Mouse (Mus musculus) liver, embryonic 14.5 days (tissue): ENCODE data around the gene Krt8. TPM values are rescaled to one million over a fixed set of nuclear protein-coding genes. Genes with fewer than 3 reads are reported as not detected.

Experiments
- ATAC-seq: fragments of 200-750 bp; cut with Nextera tagmentation; 2 replicates; pipeline ENCODE4 v1.8.0; 2017; ENCODE audit warnings: moderate number of reproducible peaks, mild to moderate bottlenecking, moderate library complexity; ENCODE audit not compliant: insufficient read depth
- DNase-seq, 3 experiments: peaks; one replicate each; pipeline ENCODE4 v3.0.0-alpha.2; 2012 to 2013; ENCODE audit warnings: low read depth in 3 of 3, low spot score in 3 of 3
- H3K27ac ChIP-seq: fragments of 300-500 bp; sonication (generic); 2 replicates; pipeline ENCODE4 v1.5.1; 2014; ENCODE audit warnings: moderate library complexity, mild to moderate bottlenecking, control low read depth, inconsistent platforms
- H3K27me3 ChIP-seq: fragments of 300-500 bp; sonication (generic); 2 replicates; pipeline ENCODE4 v1.6.1; 2014; ENCODE audit warnings: mild to moderate bottlenecking, low read length, moderate library complexity; ENCODE audit not compliant: control insufficient read depth, insufficient read depth
- H3K36me3 ChIP-seq: fragments of 300-500 bp; sonication (generic); replicated peaks from 2 replicates; pipeline ENCODE4 v1.6.1; 2014; ENCODE audit warnings: low read depth; ENCODE audit not compliant: control insufficient read depth, insufficient read depth
- H3K4me1 ChIP-seq, 2 experiments: fragments of 200-500 bp in 1 of 2; fragments of 300-500 bp in 1 of 2; sonication (generic) in 1 of 2; replicated peaks; 2 replicates each; pipeline ENCODE4 v1.6.1; 2012 to 2014; ENCODE audit warnings: antibody characterized with exemption in 1 of 2, inconsistent platforms in 1 of 2, low read length in 1 of 2; ENCODE audit not compliant: control insufficient read depth in 2 of 2, insufficient read depth in 2 of 2
- H3K4me2 ChIP-seq: fragments of 300-500 bp; sonication (generic); 2 replicates; pipeline ENCODE4 v1.6.1; 2014; ENCODE audit warnings: low read depth, mild to moderate bottlenecking, control low read depth, moderate library complexity
- H3K4me3 ChIP-seq, 2 experiments: fragments of 200-500 bp in 1 of 2; fragments of 300-500 bp in 1 of 2; sonication (generic) in 1 of 2; 2 replicates each; pipeline ENCODE4 v1.5.1; 2012 to 2014; ENCODE audit warnings: low read depth in 2 of 2, low read length in 2 of 2, mild to moderate bottlenecking in 2 of 2, control low read depth in 1 of 2, inconsistent platforms in 1 of 2, moderate library complexity in 1 of 2; ENCODE audit not compliant: insufficient read depth in 1 of 2
- H3K9ac ChIP-seq: fragments of 300-500 bp; sonication (generic); replicated peaks from 2 replicates; pipeline ENCODE4 v1.6.1; 2014; ENCODE audit warnings: mild to moderate bottlenecking, control low read depth, moderate library complexity
- H3K9me3 ChIP-seq: fragments of 300-500 bp; sonication (generic); 2 replicates; pipeline ENCODE4 v1.6.1; 2016; ENCODE audit warnings: low read length, mixed read lengths; ENCODE audit not compliant: control insufficient read depth
- CTCF ChIP-seq: IDR thresholded peaks from 2 replicates; pipeline ENCODE4 v1.5.1; 2016; ENCODE audit warnings: antibody characterized with exemption, low read depth, control low read depth
- EP300 ChIP-seq: IDR thresholded peaks from 2 replicates; pipeline ENCODE4 v1.6.1; 2016; ENCODE audit warnings: antibody characterized with exemption, low read depth
- WGBS: fragments of 180-500 bp; shearing (Covaris S2); extraction: QIAGEN DNeasy Blood & Tissue Kit; methylation state at CpG from one replicate; pipeline ENCODE4 v1.1.7; 2014; ENCODE audit not compliant: insufficient replicate concordance; 5-methylcytosine and 5-hydroxymethylcytosine counted together
- polyA plus RNA-seq, 2 experiments: library from polyadenylated mRNA; depleted of rRNA in 1 of 2; stranded (reverse) in 1 of 2; unstranded in 1 of 2; fragments of >200 nt; fragmentation: Nextera tagmentation in 1 of 2; extraction: Ambion mirVana in 1 of 2; gene quantifications; 2 replicates each; pipeline versions ENCODE4 v1.2.1 to v1.2.3; 2012 to 2014

Gene Krt8
- polyA plus RNA-seq, 2 experiments, result 40.5 to 98.1 TPM

GRCm38 (mm10) chr15:101984746-101985145, 19.5 kb downstream of the Krt8 start:
- Histone ChIP-seq H3K36me3 (no peaks in the 10 kb centered on the region), H3K27ac (no peak overlapping the region), H3K4me1 (peaks cover 2 to 7% of the 10 kb centered on the region in 2 experiments; a peak in 3 of 4 replicates), H3K4me2 (peak overlapping the region; percentile 63; the same call in 1 of the 2 replicates), H3K4me3 (no peak overlapping the region), H3K9ac (no peak overlapping the region), H3K27me3 (no peaks in the 10 kb centered on the region), H3K9me3 (no peaks in the 10 kb centered on the region)
- TF ChIP-seq EP300 (no peak), CTCF (no peak)
- ATAC-seq (no peak), DNase-seq (no peak)
- 8% methylated on average over 6 of the region's 6 CpGs for WGBS

GRCm38 (mm10) chr15:101983949-101984601, 20.2 kb downstream of the Krt8 start:
- ATAC-seq, result peak; percentile 83
- 3% methylated on average over 15 of the region's 15 CpGs for WGBS
- no peaks in the 10 kb centered on the region for H3K9me3 ChIP-seq
- H3K4me2 ChIP-seq, result peak overlapping the region; percentile 63
- TF ChIP-seq EP300, result no peak
- TF ChIP-seq CTCF, result peak; percentile 96
- H3K27me3 ChIP-seq, result no peaks in the 10 kb centered on the region
- 0 out of 2 replicates have a peak overlapping the region, but pooled peaks have one; percentile 24 for H3K9ac ChIP-seq
- no peaks in the 10 kb centered on the region for H3K36me3 ChIP-seq
- DNase-seq, result peak; percentile 76 to 83 (median 78)
- H3K4me1 ChIP-seq, result peaks cover 2 to 7% of the 10 kb centered on the region in 2 experiments; a peak in 3 of 4 replicates
- H3K27ac ChIP-seq, result 0 out of 2 replicates have a peak overlapping the region, but pooled peaks have one; percentile 3
- H3K4me3 ChIP-seq, result peak overlapping the region; percentile 31 to 50

- Histone ChIP-seq H3K9ac (no peak overlapping the region), H3K4me3 (no peak overlapping the region), H3K4me1 (peaks cover 6 to 13% of the 10 kb centered on the region in 2 experiments), H3K9me3 (no peaks in the 10 kb centered on the region), H3K4me2 (peak overlapping the region; percentile 63), H3K27me3 (no peaks in the 10 kb centered on the region), H3K27ac (no peak overlapping the region), H3K36me3 (no peaks in the 10 kb centered on the region)
- WGBS, result 64% methylated on average over 13 of the region's 13 CpGs
- ATAC-seq, result no peak
- no peak for DNase-seq
- TF ChIP-seq CTCF (peak; percentile 40), EP300 (no peak)
These were observed 20.9 kb downstream of the Krt8 start for GRCm38 (mm10) chr15:101983315-101983948.

GRCm38 (mm10) chr15:101980849-101981248, 23.4 kb downstream of the Krt8 start:
- ATAC-seq (no peak), DNase-seq (no peak)
- no peak overlapping the region for H3K9ac ChIP-seq
- no peak overlapping the region for H3K27ac ChIP-seq
- 52% methylated on average over 6 of the region's 6 CpGs for WGBS
- TF ChIP-seq CTCF (no peak), EP300 (no peak)
- no peak overlapping the region for H3K4me2 ChIP-seq
- no peak overlapping the region for H3K4me3 ChIP-seq
- H3K36me3 ChIP-seq, result no peaks in the 10 kb centered on the region
- no peaks in the 10 kb centered on the region for H3K27me3 ChIP-seq
- H3K9me3 ChIP-seq, result no peaks in the 10 kb centered on the region
- peaks cover 29 to 36% of the 10 kb centered on the region in 2 experiments for H3K4me1 ChIP-seq

- Histone ChIP-seq H3K4me2 (peak overlapping the region; percentile 87), H3K36me3 (no peaks in the 10 kb centered on the region), H3K27me3 (no peaks in the 10 kb centered on the region), H3K9me3 (no peaks in the 10 kb centered on the region), H3K27ac (peak overlapping the region; percentile 80), H3K9ac (peak overlapping the region; percentile 83), H3K4me1 (peaks cover 46 to 49% of the 10 kb centered on the region in 2 experiments), H3K4me3 (peak overlapping the region; percentile 44)
- TF ChIP-seq CTCF, result peak; percentile 17; the same call in 1 of the 2 replicates
- no peak for TF ChIP-seq EP300
- 2% methylated on average over 39 of the region's 39 CpGs for WGBS
- peak; percentile 76 to 81 (median 78) for DNase-seq
- ATAC-seq, result peak; percentile 95
These were observed 27.1 kb downstream of the Krt8 start for GRCm38 (mm10) chr15:101977043-101977726.
